Mouse (Mus musculus): ENCODE results near the gene Tef. TPM values are rescaled to one million over a fixed set of nuclear protein-coding genes. Genes with fewer than 3 reads are reported as not detected.

Gene Tef
- polyA plus RNA-seq, 1 experiment from 2014 or later, result 23.2 TPM

DNA sequence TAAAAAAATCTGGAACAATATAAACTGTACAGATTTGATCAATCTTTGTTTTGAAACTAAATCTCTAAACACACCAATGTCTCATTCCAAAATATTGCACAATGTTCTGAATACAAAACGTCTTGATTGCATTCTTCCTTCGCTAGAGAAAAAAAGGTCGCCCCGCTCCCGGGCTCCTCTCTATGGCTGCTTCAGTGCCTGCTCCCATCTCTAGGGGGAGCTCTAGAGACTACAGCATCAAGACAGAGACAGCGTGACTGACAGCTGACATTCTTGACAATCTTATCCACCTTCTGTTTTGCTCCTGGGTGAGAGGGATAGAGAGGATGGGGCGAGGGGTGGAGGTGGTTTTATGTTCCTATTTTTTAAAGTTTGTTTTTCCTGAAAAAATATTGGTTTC lies 46.1 kb downstream of the Tef start:
- no peaks in the 10 kb centered on the region for H3K9me3 ChIP-seq (replicated peaks; ENCODE audit: control insufficient read depth, low read length)
- H3K4me1 ChIP-seq (ENCODE audit: control insufficient read depth, insufficient read depth, low read length), result peaks cover 12% of the 10 kb centered on the region
- no peak for ATAC-seq (replicated peaks; ENCODE audit: extremely low read depth, insufficient read depth, low FRiP score)
- no peak overlapping the region for H3K4me3 ChIP-seq (ENCODE audit: low read length)
- no peak overlapping the region for H3K27ac ChIP-seq (ENCODE audit: low read length)
- H3K9ac ChIP-seq (ENCODE audit: low read length), result no peak overlapping the region
- WGBS, result 32% methylated on average over 7 of the region's 7 CpGs
- H3K4me2 ChIP-seq (ENCODE audit: low read depth, low read length), result no peak overlapping the region
- peaks cover 25% of the 10 kb centered on the region for H3K36me3 ChIP-seq (ENCODE audit: control insufficient read depth, insufficient read depth)
- no peaks in the 10 kb centered on the region for H3K27me3 ChIP-seq (ENCODE audit: control insufficient read depth, insufficient read depth, low read length)

DNA sequence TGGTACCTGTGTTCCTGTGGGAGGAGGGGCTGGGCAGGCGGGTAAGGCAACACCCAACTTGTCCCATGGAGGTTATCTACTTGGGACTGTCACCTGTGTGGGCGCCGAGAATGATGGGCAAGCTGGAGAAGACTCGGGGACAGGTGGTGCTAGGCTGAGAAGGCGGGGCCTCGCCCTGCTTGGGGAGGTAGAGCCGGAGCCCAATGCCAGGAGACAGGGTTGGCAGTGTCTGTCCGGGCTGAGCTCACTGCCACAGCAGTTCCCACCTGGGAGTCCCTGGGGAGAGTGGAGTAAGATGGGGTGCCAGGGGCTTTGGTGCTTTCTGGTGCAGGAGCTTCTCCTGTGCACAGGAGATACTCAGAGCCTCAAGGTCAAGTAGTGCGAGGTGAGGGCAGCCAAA lies 46.9 kb downstream of the Tef start:
- WGBS, result 76% methylated on average over 9 of the region's 9 CpGs
- no peak overlapping the region for H3K4me2 ChIP-seq (ENCODE audit: low read depth, low read length)
- no peak overlapping the region for H3K4me3 ChIP-seq (ENCODE audit: low read length)
- no peaks in the 10 kb centered on the region for H3K27me3 ChIP-seq (ENCODE audit: control insufficient read depth, insufficient read depth, low read length)
- H3K36me3 ChIP-seq (ENCODE audit: control insufficient read depth, insufficient read depth), result peaks cover 25% of the 10 kb centered on the region
- ATAC-seq (replicated peaks; ENCODE audit: extremely low read depth, insufficient read depth, low FRiP score), result no peak; the same call in 1 of the 2 replicates
- no peaks in the 10 kb centered on the region for H3K9me3 ChIP-seq (replicated peaks; ENCODE audit: control insufficient read depth, low read length)
- H3K4me1 ChIP-seq (ENCODE audit: control insufficient read depth, insufficient read depth, low read length), result peaks cover 14% of the 10 kb centered on the region
- 0 out of 2 replicates have a peak overlapping the region, but pooled peaks have one; percentile 9 for H3K27ac ChIP-seq (ENCODE audit: low read length)
- H3K9ac ChIP-seq (ENCODE audit: low read length), result no peak overlapping the region

DNA sequence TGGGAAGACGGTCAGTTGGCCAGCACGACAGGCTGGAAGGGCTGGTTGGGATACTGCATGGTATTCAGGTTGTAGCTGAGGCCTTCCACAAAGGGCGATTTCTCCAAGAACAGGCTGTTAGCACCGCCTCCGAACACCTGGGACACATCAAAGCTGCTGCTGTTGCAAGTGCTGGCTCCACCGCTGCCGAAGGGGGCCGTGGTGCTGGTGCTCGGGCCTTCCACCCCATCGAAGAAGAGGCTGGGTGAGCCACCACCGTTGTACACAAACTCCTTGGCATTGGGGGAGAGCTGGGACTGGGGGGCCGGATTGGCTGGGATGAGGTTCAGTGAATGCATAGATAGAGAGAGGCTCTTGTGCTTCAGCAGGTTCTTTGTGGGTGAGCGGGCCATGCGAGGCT lies 48.5 kb downstream of the Tef start:
- H3K4me2 ChIP-seq (ENCODE audit: low read depth, low read length), result no peak overlapping the region
- no peaks in the 10 kb centered on the region for H3K27me3 ChIP-seq (ENCODE audit: control insufficient read depth, insufficient read depth, low read length)
- peaks cover 25% of the 10 kb centered on the region for H3K36me3 ChIP-seq (ENCODE audit: control insufficient read depth, insufficient read depth)
- WGBS, result 77% methylated on average over 14 of the region's 14 CpGs
- no peak overlapping the region for H3K9ac ChIP-seq (ENCODE audit: low read length)
- H3K27ac ChIP-seq (ENCODE audit: low read length), result no peak overlapping the region
- H3K4me3 ChIP-seq (ENCODE audit: low read length), result no peak overlapping the region
- no peak for ATAC-seq (replicated peaks; ENCODE audit: extremely low read depth, insufficient read depth, low FRiP score)
- H3K4me1 ChIP-seq (ENCODE audit: control insufficient read depth, insufficient read depth, low read length), result peaks cover 17% of the 10 kb centered on the region
- H3K9me3 ChIP-seq (replicated peaks; ENCODE audit: control insufficient read depth, low read length), result no peaks in the 10 kb centered on the region

DNA sequence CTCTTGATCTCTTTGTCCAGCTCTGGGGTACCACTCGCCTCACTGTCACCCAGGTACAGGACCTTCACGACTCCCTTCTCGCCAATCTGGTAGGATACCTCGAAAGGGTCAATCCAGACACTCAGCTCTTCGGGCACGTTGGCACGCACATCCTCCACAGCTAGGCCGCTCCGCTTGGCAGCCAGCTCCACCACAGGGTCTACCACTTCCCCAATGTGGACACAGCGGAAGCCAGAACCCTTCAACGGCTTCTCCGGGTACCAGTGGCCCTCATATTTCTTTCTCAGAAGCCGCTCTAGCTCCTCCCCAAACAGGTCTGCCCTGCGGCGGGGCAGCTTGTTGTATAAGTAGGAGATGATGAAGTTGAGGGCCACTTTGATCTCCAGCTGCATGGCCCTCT lies 49.2 kb downstream of the Tef start:
- H3K27me3 ChIP-seq (ENCODE audit: control insufficient read depth, insufficient read depth, low read length), result no peaks in the 10 kb centered on the region
- no peak for ATAC-seq (replicated peaks; ENCODE audit: extremely low read depth, insufficient read depth, low FRiP score)
- no peaks in the 10 kb centered on the region for H3K9me3 ChIP-seq (replicated peaks; ENCODE audit: control insufficient read depth, low read length)
- no peak overlapping the region for H3K27ac ChIP-seq (ENCODE audit: low read length)
- peaks cover 14% of the 10 kb centered on the region for H3K4me1 ChIP-seq (ENCODE audit: control insufficient read depth, insufficient read depth, low read length)
- H3K36me3 ChIP-seq (ENCODE audit: control insufficient read depth, insufficient read depth), result peaks cover 25% of the 10 kb centered on the region
- 94% methylated on average over 15 of the region's 15 CpGs for whole genome bisulfite sequencing
- no peak overlapping the region for H3K4me3 ChIP-seq (ENCODE audit: low read length)
- no peak overlapping the region for H3K4me2 ChIP-seq (ENCODE audit: low read depth, low read length)
- H3K9ac ChIP-seq (ENCODE audit: low read length), result no peak overlapping the region

DNA sequence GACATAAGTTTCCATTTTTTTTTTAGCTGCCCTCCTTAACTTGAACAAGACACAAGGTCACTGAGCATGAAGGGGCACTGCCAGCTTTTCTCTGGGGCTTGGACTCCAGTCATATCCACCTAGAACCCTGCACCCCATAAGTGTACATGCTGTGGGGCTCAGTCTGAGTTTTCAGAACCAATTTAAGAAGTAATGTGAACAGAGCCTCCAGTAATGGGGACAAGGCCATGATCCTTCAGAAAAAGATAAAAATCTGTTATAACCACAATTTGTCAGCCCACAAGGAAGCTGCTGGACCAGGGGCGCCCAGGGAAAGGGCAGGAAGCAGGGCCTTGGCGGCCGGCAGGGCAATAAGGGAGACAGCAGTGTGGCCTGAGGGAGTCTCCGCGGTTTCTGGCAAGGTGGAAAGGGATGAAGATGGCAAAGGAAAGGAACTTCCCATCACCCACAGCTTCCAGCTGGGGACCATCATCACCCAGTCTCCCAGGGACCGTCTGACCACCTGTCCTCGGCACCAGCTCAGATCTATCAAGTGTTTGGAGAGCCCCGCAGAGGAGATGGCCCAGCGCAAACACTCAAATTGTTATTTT lies 50.3 kb downstream of the Tef start:
- Histone ChIP-seq H3K4me2 (ENCODE audit: low read depth, low read length) (no peak overlapping the region), H3K27me3 (ENCODE audit: control insufficient read depth, insufficient read depth, low read length) (no peaks in the 10 kb centered on the region), H3K4me3 (ENCODE audit: low read length) (no peak overlapping the region), H3K9ac (ENCODE audit: low read length) (no peak overlapping the region), H3K36me3 (ENCODE audit: control insufficient read depth, insufficient read depth) (peaks cover 25% of the 10 kb centered on the region), H3K4me1 (ENCODE audit: control insufficient read depth, insufficient read depth, low read length) (peaks cover 14% of the 10 kb centered on the region), H3K27ac (ENCODE audit: low read length) (no peak overlapping the region), H3K9me3 (replicated peaks; ENCODE audit: control insufficient read depth, low read length) (no peaks in the 10 kb centered on the region)
- WGBS, result 79% methylated on average over 9 of the region's 9 CpGs
- ATAC-seq (replicated peaks; ENCODE audit: extremely low read depth, insufficient read depth, low FRiP score), result no peak

DNA sequence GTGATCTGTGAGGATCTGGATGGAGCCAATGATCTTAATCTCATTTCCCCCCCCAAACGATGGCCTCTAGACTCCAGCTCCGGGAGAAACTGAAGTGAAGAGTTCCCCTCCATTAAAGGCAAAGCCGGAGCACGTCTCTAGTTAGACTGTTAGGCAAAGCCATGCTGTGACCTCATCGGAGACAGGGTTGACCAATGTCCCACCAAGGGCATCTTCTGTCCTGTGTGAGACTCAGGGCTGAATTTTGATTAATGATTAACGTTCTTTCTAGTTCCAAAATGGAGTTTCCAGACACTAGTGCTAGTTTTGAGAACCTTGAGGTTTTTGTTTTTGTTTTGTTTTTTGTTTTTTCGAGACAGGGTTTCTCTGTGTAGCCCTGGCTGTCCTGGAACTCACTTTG lies 50.9 kb downstream of the Tef start:
- no peak for ATAC-seq (replicated peaks; ENCODE audit: extremely low read depth, insufficient read depth, low FRiP score)
- H3K4me3 ChIP-seq (ENCODE audit: low read length), result no peak overlapping the region
- H3K4me1 ChIP-seq (ENCODE audit: control insufficient read depth, insufficient read depth, low read length), result peaks cover 14% of the 10 kb centered on the region
- no peak overlapping the region for H3K4me2 ChIP-seq (ENCODE audit: low read depth, low read length)
- H3K9me3 ChIP-seq (replicated peaks; ENCODE audit: control insufficient read depth, low read length), result no peaks in the 10 kb centered on the region
- no peak overlapping the region for H3K27ac ChIP-seq (ENCODE audit: low read length)
- no peak overlapping the region for H3K9ac ChIP-seq (ENCODE audit: low read length)
- WGBS, result 76% methylated on average over 7 of the region's 7 CpGs
- no peaks in the 10 kb centered on the region for H3K27me3 ChIP-seq (ENCODE audit: control insufficient read depth, insufficient read depth, low read length)
- H3K36me3 ChIP-seq (ENCODE audit: control insufficient read depth, insufficient read depth), result peaks cover 23% of the 10 kb centered on the region

DNA sequence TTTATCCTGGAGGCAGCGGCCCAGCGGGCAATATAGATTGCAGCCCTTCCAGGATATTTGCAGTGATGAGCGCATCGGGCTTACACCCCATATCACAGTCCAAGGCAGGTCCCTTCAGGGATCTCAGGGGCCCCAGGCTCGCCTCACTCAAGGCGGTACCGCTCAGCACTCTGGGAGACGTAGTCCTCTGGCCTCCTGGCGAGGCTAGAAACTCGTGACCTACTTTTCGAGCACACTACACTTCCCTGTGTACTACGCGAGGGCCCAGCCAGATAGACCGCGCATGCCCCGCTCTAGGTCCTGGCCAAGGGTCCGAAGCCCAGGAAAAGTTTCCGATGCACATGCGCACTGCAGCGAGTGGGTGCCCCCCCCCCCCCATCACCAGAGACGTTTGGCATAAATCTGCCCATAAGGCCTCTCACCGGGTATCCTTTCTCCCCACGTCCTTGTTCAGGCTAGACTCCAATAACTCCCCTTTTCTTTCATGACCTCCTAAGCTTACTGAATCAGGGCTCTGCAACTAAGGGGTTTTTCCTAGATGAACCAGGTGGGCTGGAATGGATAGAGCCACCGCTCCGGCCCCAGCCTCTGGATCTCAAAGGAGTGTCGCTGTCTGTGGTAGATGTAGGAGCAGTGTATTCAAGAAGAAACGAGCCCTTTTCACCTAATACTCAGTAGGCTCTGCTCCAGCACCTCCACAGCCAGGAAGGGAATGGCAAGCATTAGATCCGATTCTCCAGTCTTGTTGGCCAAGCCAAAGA lies 54.0 kb downstream of the Tef start:
- Histone ChIP-seq H3K4me2 (ENCODE audit: low read depth, low read length) (peak overlapping the region; percentile 89), H3K36me3 (ENCODE audit: control insufficient read depth, insufficient read depth) (peaks cover 9% of the 10 kb centered on the region), H3K27ac (ENCODE audit: low read length) (peak overlapping the region; percentile 99), H3K9me3 (replicated peaks; ENCODE audit: control insufficient read depth, low read length) (no peaks in the 10 kb centered on the region), H3K4me3 (ENCODE audit: low read length) (peak overlapping the region; percentile 96), H3K4me1 (ENCODE audit: control insufficient read depth, insufficient read depth, low read length) (peaks cover 14% of the 10 kb centered on the region), H3K9ac (ENCODE audit: low read length) (peak overlapping the region; percentile 98), H3K27me3 (ENCODE audit: control insufficient read depth, insufficient read depth, low read length) (no peaks in the 10 kb centered on the region)
- WGBS, result under 1% methylated on average over 28 of the region's 28 CpGs
- ATAC-seq (replicated peaks; ENCODE audit: extremely low read depth, insufficient read depth, low FRiP score), result peak; percentile 78

DNA sequence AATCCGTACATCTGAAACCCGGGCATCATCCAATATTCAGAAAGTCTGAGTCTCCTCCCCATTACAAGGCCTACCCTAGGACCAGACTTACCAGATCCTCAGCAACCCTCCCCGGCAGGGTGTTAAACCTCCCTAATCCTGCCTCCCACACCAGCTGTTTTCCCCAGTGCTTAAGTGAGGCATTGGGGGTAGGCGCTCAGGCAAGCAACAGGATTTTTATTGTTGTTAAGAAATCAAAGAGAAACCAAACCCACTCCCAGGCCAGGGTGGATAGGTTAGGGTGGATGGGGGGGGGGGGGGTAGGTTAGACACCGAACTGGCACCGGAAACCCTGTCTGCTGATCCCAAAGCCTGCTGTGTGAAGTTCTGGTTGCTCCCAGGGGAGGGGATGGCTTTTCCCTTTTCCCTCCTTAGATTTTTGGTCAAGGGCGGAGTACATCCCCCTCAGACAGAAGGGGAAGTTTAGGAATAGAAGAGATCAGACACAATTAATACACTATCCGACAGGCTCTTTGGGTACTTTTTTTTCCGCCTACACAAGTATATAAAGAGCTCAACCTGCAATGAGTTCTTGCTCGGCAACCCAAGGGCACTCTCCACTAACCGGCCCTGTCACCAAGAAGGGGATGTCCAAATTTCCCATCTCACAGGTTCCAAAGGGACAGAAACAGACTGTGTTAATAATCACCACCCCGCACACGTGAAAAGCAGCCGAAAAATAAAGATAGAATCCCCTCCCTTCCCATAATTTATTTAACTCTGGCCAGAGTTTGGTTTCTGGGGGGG lies 54.9 kb downstream of the Tef start:
- peak overlapping the region; percentile 96 for H3K4me3 ChIP-seq (ENCODE audit: low read length)
- 2% methylated on average over 14 of the region's 14 CpGs for WGBS
- ATAC-seq (replicated peaks; ENCODE audit: extremely low read depth, insufficient read depth, low FRiP score), result no peak
- no peaks in the 10 kb centered on the region for H3K27me3 ChIP-seq (ENCODE audit: control insufficient read depth, insufficient read depth, low read length)
- peaks cover 14% of the 10 kb centered on the region for H3K4me1 ChIP-seq (ENCODE audit: control insufficient read depth, insufficient read depth, low read length)
- H3K4me2 ChIP-seq (ENCODE audit: low read depth, low read length), result peak overlapping the region; percentile 89
- no peaks in the 10 kb centered on the region for H3K9me3 ChIP-seq (replicated peaks; ENCODE audit: control insufficient read depth, low read length)
- H3K9ac ChIP-seq (ENCODE audit: low read length), result peak overlapping the region; percentile 98
- H3K27ac ChIP-seq (ENCODE audit: low read length), result peak overlapping the region; percentile 99
- H3K36me3 ChIP-seq (ENCODE audit: control insufficient read depth, insufficient read depth), result peaks cover 2% of the 10 kb centered on the region; the same call in 1 of the 2 replicates

DNA sequence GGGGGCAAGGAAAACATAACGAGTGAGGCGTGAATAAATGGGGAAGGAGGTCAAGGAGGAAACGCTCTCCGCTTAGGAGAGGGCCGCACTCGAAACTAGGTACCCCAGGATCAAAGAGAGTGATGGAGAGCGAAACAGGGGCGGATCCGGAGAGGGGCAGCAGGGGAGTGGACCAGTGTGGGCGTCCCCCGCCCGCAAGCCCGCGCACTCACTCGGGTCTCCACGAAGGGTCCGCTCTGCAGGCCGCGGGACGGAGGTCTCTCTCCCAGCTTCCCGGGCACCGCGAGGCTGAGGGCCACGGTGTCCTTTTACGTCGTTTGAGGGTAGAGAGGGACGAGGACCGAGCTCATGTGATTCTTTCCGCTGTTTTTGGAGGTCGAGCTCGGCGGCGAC lies 55.5 kb downstream of the Tef start:
- no peaks in the 10 kb centered on the region for H3K9me3 ChIP-seq (replicated peaks; ENCODE audit: control insufficient read depth, low read length)
- H3K9ac ChIP-seq (ENCODE audit: low read length), result peak overlapping the region; percentile 98
- H3K4me2 ChIP-seq (ENCODE audit: low read depth, low read length), result peak overlapping the region; percentile 89
- peaks cover 2% of the 10 kb centered on the region; the same call in 1 of the 2 replicates for H3K36me3 ChIP-seq (ENCODE audit: control insufficient read depth, insufficient read depth)
- H3K4me1 ChIP-seq (ENCODE audit: control insufficient read depth, insufficient read depth, low read length), result peaks cover 14% of the 10 kb centered on the region
- no peak for ATAC-seq (replicated peaks; ENCODE audit: extremely low read depth, insufficient read depth, low FRiP score)
- peak overlapping the region; percentile 96 for H3K4me3 ChIP-seq (ENCODE audit: low read length)
- peak overlapping the region; percentile 99 for H3K27ac ChIP-seq (ENCODE audit: low read length)
- under 1% methylated on average over 33 of the region's 33 CpGs for WGBS
- H3K27me3 ChIP-seq (ENCODE audit: control insufficient read depth, insufficient read depth, low read length), result no peaks in the 10 kb centered on the region

Data from heart, embryonic 16.5 days (tissue).